Mouse (Mus musculus) lung, postnatal 14 days (tissue): ENCODE results near the gene Mrps16.

Experiments
- DNase-seq: peaks from one replicate; pipeline ENCODE4 v3.0.0; 2021

Mrps16 gene

DNA sequence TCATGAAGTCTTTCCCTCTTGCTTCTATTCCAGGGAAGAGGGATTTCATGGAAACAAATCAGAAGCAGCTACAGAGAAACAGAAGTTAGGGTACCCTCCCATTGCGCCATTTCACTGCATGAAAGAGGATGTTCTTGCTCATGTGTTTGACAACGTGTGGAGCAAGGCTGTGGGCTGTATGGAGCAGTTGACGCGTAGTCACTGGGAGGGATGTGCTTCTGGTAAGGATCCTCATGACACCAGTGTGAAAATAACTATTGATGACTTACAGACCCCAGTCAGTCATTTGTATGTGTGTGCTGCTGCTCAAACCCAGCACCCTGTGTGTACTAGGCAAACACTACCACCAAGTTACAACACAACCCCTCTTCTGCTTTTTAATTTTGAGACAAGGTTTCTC is 30.2 kb downstream of the Mrps16 start:
- DNase-seq = no peak

DNA sequence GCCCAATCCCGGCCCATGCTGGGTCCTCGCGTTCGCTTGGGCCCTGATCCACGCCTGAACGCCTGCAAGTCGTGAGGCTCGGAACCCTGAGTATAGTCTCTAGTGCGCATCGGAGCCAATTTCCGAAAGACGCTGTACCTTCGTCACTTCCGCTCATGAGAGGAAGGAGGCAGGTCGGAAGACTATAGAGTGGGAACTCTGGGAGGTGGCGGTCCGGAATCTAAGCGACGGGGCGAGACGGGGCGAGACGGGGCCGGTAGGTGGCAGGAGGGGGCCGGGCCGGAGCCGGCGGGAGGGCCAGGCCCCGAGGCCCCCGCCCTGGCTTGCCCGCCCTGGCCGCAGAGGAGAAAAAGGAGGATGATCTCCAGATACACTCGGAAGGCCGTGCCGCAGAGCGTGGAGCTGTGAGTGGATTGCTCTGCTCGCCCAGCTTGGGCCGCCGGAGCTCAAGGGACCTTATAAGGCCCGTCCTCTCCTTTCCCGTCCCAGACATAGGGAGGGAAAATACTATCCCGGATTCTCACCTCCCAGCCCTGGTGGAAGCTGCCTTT is 45.4 kb downstream of the Mrps16 start, which contains the start of the genes Ecd and Fam149b:
Gene Ecd, minus strand, starts transcription at position 131 of the 551 bp plus-strand sequence.
Gene Fam149b, plus strand, starts transcription at position 172 of the 551 bp plus-strand sequence.
- DNase-seq = peak; percentile 95

DNA sequence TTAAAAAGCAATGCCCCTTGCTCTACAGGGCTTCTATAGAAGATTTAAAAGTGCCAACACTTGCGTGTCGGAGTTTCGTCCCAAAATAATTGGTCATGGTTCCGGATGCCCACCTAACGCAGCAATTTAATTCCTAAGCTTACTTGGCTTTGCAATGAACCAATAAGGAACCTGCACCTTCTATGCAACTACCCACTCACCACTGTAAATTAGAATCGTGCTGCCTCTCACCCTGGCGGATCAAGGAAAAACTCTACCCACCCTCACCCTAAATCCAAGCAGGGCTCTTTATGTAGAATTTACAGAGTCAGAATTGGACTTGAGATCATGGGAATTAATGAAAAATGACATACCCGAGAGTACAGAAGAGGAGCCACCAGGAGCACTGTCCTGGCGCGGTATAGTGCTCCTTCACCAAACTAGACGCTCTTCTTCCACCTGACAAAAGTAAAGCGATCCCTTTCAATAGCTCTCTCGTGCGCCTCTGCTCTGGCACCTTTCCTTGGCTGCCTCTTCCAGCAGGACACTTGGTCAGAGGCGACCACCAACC is 45.9 kb downstream of the Mrps16 start:
- no peak for DNase-seq

DNA sequence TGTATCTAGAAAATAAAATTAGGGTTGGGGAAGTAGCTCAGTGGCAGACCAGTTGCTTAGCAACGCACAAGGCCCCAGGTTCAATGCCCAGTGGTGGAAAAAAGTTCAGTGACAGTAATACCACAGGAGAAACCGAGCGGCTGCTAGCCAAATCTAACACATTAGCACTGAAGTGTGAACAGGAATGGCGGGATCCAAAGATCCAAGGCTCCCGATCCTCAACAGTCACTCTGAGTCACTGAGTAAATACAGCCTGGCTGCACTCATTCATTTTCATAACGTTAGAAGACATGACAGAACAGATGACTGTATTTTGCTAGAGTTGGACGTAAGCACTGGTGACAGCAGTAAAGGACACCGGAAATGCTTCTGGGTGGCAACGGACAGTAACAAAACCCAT is 47.5 kb downstream of the Mrps16 start:
- no peak for DNase-seq

DNA sequence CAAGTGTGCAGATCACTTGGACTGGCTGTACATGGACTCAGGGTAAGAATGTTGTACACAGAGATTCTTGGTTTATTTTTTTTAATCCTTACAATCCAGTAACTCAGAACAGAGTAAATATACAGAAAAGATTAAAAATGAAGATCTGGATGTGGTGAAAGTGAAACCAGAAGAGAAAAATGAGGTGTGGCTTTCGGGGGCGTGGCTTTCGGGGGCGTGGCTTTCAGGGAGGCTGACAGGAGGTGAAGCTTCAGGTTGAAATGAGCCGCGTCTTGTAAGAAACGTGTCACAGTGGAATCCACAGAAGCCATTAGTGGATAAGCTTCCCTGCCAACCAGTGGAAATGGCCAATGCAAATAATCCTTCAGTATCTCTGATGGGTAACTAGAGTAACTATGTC is 52.6 kb downstream of the Mrps16 start:
- DNase-seq = no peak

DNA sequence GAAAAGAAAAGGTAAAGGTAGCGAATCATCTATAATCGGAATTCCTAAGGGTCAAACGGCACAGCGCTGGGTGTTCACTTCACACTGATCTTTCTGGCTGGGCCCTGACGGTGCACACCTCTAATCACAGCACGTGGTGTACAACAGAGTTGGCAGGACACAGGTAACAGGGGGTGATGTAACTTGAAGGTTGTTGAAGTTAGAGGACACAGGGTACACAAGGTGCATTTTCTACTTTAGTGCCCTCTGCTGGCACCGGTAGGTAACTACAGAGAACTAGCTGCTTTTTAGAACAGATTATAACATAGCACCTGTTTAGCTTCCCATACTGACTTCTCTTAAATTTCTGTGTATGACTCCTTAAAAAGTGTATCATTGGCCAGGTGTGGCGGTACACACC is 53.3 kb downstream of the Mrps16 start:
- DNase-seq = peak; percentile 31

DNA sequence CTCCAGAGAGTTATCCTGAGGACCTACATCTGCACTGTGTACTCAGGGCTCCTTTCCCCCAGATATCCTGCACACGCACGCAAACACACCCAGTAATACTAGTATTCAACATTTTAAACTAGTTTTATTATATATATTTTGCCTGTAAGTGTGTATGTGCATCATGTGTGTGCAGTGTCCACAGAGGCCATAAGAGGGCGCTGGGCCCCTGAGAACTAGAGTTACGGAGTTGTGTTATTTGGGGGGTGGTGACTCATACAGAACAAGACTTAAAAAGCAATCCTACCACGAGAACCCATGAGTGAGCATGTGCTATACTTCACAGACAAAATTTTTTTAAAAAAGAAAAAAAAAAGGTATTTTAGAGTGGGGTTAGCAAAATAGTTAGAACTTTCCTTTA is 54.0 kb downstream of the Mrps16 start:
- DNase-seq = no peak
